Mouse (Mus musculus): ENCODE data around the gene Pear1. TPM values are rescaled to one million over a fixed set of nuclear protein-coding genes. Genes with fewer than 3 reads are reported as not detected.

Pear1 gene
- polyA plus RNA-seq, 1 experiment from 2014 or later, result 8.6 TPM

DNA sequence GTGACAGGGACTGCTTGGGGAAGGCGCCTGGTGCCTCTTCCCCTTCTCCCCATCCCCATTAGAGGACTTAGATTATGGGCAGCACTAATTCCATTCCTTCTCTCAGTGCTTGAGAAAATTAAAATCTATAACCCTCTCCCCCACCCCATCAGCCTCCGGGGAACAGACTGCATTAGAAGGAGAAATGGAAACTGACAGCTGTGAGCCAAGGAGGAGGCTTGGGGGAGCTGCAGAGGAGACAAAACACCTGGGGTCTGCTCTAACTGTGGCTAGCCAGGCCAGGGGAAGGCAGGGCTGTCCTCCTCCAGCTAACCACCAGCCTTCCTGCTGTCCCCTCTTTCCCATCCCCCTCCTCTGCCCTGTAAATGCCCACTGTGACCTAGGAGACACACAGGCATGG is 45.0 kb downstream of the Pear1 start:
- Histone ChIP-seq H3K9ac (ENCODE audit: low read depth, low read length) (no peak overlapping the region), H3K27ac (ENCODE audit: low read depth, low read length) (peak overlapping the region; percentile 32), H3K27me3 (ENCODE audit: control insufficient read depth, insufficient read depth, low read length) (no peaks in the 10 kb centered on the region), H3K4me1 (replicated peaks; ENCODE audit: control insufficient read depth, insufficient read depth, low read length) (0 out of 2 replicates have a peak, but pooled peaks cover 2% of the 10 kb centered on the region), H3K36me3 (ENCODE audit: control insufficient read depth, insufficient read depth, low read length) (no peaks in the 10 kb centered on the region), H3K4me2 (replicated peaks; ENCODE audit: low read depth, low read length) (no peak overlapping the region), H3K4me3 (ENCODE audit: low read depth, low read length) (no peak overlapping the region), H3K9me3 (ENCODE audit: control insufficient read depth, low read length) (no peaks in the 10 kb centered on the region)
- DNase-seq (ENCODE audit: low spot score) (no peak), ATAC-seq (ENCODE audit: low FRiP score) (peak; percentile 47; the same call in 1 of the 2 replicates)
- 49% methylated on average over 2 of the region's 2 CpGs for WGBS

DNA sequence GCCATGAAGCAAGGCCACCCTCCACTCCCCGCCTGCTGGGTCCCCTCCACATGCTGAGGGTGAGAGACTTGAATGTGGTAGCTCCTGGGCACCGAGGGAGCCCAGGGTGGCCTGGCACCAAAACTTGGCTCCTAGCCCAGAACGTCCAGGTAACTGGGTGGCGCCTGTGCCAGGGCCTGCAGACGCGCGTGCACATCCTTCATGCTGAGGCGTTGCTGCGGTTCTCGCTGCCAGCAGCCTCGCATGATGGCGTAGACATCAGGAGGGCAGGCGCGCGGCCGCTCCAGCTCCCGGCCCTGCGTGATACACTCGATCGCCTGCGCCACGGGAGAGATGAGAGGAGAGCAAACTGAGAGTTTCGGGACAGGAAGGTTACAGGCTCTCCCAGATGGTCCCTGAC is 45.8 kb downstream of the Pear1 start:
- DNase-seq (ENCODE audit: low spot score), result no peak
- 0 out of 2 replicates have a peak, but pooled peaks cover 2% of the 10 kb centered on the region for H3K4me1 ChIP-seq (replicated peaks; ENCODE audit: control insufficient read depth, insufficient read depth, low read length)
- 45% methylated on average over 23 of the region's 23 CpGs for WGBS
- H3K27me3 ChIP-seq (ENCODE audit: control insufficient read depth, insufficient read depth, low read length), result no peaks in the 10 kb centered on the region
- H3K9me3 ChIP-seq (ENCODE audit: control insufficient read depth, low read length), result no peaks in the 10 kb centered on the region
- 0 out of 2 replicates have a peak, but pooled peaks have one; percentile 1 for ATAC-seq (ENCODE audit: low FRiP score)
- no peak overlapping the region for H3K9ac ChIP-seq (ENCODE audit: low read depth, low read length)
- no peaks in the 10 kb centered on the region for H3K36me3 ChIP-seq (ENCODE audit: control insufficient read depth, insufficient read depth, low read length)
- H3K4me3 ChIP-seq (ENCODE audit: low read depth, low read length), result no peak overlapping the region
- no peak overlapping the region for H3K4me2 ChIP-seq (replicated peaks; ENCODE audit: low read depth, low read length)
- peak overlapping the region; percentile 32 for H3K27ac ChIP-seq (ENCODE audit: low read depth, low read length)

DNA sequence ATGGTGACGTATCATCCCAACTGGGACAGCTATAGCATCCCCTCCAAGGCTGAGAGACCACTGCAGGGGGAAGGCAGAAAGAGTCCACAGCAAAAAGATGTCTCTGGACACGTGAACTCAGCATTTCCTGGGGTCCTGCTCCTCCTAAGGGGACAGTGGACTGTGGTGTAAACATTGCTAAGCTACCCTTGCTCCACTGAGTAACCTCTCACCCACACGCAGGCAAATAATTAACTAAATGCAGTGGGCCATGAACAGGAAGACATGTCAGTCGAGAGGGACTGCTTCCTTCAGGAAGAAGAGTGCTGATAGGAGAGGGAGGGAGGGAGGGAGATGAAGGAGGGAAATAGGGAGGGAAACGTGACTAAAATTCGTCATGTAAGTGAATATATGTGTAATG is 53.0 kb downstream of the Pear1 start:
- no peak overlapping the region for H3K9ac ChIP-seq (ENCODE audit: low read depth, low read length)
- no peaks in the 10 kb centered on the region for H3K4me1 ChIP-seq (replicated peaks; ENCODE audit: control insufficient read depth, insufficient read depth, low read length)
- WGBS, result 45% methylated on average over 6 of the region's 6 CpGs
- no peak overlapping the region for H3K4me3 ChIP-seq (ENCODE audit: low read depth, low read length)
- H3K27ac ChIP-seq (ENCODE audit: low read depth, low read length), result no peak overlapping the region
- peaks cover 5% of the 10 kb centered on the region for H3K27me3 ChIP-seq (ENCODE audit: control insufficient read depth, insufficient read depth, low read length)
- DNase-seq (ENCODE audit: low spot score) (no peak), ATAC-seq (ENCODE audit: low FRiP score) (no peak)
- H3K36me3 ChIP-seq (ENCODE audit: control insufficient read depth, insufficient read depth, low read length), result no peaks in the 10 kb centered on the region
- H3K9me3 ChIP-seq (ENCODE audit: control insufficient read depth, low read length), result no peaks in the 10 kb centered on the region
- no peak overlapping the region for H3K4me2 ChIP-seq (replicated peaks; ENCODE audit: low read depth, low read length)

DNA sequence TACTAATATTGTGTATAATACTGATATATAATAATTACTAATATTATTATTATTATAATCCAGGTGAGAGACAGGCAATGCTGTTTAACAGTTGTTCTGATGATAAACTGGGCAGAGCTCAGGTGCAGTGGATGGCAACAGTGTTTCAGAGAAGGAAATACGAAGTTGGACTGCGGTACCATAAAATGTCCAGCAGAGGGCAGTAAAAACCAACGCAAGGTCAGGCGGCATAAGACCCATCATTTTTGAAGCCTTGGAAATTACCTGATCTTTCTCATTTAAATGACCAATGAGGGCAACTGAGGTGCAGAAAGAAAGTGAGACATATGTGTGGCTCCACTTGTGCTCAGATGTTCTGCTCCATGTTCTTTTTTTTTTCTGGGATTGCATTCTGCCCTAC is 53.8 kb downstream of the Pear1 start:
- H3K27me3 ChIP-seq (ENCODE audit: control insufficient read depth, insufficient read depth, low read length), result peaks cover 5% of the 10 kb centered on the region
- DNase-seq (ENCODE audit: low spot score), result peak; percentile 85
- 2% methylated on average over 4 of the region's 4 CpGs for WGBS
- ATAC-seq (ENCODE audit: low FRiP score), result no peak
- no peak overlapping the region for H3K27ac ChIP-seq (ENCODE audit: low read depth, low read length)
- H3K4me2 ChIP-seq (replicated peaks; ENCODE audit: low read depth, low read length), result no peak overlapping the region
- no peaks in the 10 kb centered on the region for H3K36me3 ChIP-seq (ENCODE audit: control insufficient read depth, insufficient read depth, low read length)
- H3K9ac ChIP-seq (ENCODE audit: low read depth, low read length), result no peak overlapping the region
- no peaks in the 10 kb centered on the region for H3K9me3 ChIP-seq (ENCODE audit: control insufficient read depth, low read length)
- no peak overlapping the region for H3K4me3 ChIP-seq (ENCODE audit: low read depth, low read length)
- no peaks in the 10 kb centered on the region for H3K4me1 ChIP-seq (replicated peaks; ENCODE audit: control insufficient read depth, insufficient read depth, low read length)

DNA sequence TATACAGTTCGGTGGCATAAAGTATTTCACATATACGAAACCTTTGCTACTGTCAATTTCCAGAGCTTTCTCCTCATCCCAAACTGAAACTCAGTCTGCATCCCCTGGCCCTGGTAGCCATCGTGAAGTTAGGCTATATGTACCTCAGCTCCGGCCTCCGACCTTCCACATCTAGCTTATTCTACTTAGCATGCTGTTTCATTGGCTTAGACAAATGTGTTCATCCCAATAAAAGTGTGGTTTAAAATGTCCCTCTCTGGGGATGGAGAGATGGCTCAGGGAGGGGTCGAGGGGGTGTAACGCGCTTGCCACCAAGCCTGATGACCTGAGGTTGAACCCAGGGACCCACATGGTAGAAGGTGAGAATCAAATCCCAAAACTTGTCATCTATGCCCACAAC is 54.6 kb downstream of the Pear1 start:
- DNase-seq (ENCODE audit: low spot score) (no peak), ATAC-seq (ENCODE audit: low FRiP score) (no peak)
- WGBS, result 76% methylated on average over 8 of the region's 8 CpGs
- Histone ChIP-seq H3K27ac (ENCODE audit: low read depth, low read length) (no peak overlapping the region), H3K9me3 (ENCODE audit: control insufficient read depth, low read length) (no peaks in the 10 kb centered on the region), H3K4me3 (ENCODE audit: low read depth, low read length) (no peak overlapping the region), H3K36me3 (ENCODE audit: control insufficient read depth, insufficient read depth, low read length) (no peaks in the 10 kb centered on the region), H3K4me2 (replicated peaks; ENCODE audit: low read depth, low read length) (no peak overlapping the region), H3K9ac (ENCODE audit: low read depth, low read length) (no peak overlapping the region), H3K27me3 (ENCODE audit: control insufficient read depth, insufficient read depth, low read length) (peaks cover 7% of the 10 kb centered on the region), H3K4me1 (replicated peaks; ENCODE audit: control insufficient read depth, insufficient read depth, low read length) (no peaks in the 10 kb centered on the region)

DNA sequence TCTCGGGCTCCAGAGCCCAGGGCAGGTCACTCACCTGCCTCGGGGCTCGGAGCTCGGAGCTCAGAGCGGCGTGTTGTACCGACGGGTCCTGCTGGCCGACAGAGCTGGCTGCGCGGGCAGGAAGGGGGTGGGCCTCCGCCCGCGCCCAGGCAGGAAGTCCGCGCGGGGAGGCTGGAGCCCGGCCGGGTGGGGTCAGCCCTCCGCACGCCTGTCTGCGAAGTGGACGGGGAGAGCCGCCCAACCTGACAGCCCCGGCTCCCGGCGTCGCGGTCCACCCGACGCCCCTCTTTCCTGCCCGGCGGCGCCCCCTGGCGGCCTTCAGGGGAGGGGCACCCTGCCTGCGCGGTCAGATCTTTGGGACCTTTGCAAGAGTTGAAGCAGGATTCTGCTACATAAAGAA is 55.3 kb downstream of the Pear1 start:
- Histone ChIP-seq H3K9me3 (ENCODE audit: control insufficient read depth, low read length) (no peaks in the 10 kb centered on the region), H3K9ac (ENCODE audit: low read depth, low read length) (no peak overlapping the region), H3K4me3 (ENCODE audit: low read depth, low read length) (peak overlapping the region; percentile 28), H3K4me2 (replicated peaks; ENCODE audit: low read depth, low read length) (peak overlapping the region; percentile 34), H3K27ac (ENCODE audit: low read depth, low read length) (no peak overlapping the region), H3K27me3 (ENCODE audit: control insufficient read depth, insufficient read depth, low read length) (peaks cover 7% of the 10 kb centered on the region), H3K36me3 (ENCODE audit: control insufficient read depth, insufficient read depth, low read length) (no peaks in the 10 kb centered on the region), H3K4me1 (replicated peaks; ENCODE audit: control insufficient read depth, insufficient read depth, low read length) (no peaks in the 10 kb centered on the region)
- WGBS, result 2% methylated on average over 33 of the region's 37 CpGs
- ATAC-seq (ENCODE audit: low FRiP score), result 0 out of 2 replicates have a peak, but pooled peaks have one; percentile 15
- DNase-seq (ENCODE audit: low spot score), result peak; percentile 87

DNA sequence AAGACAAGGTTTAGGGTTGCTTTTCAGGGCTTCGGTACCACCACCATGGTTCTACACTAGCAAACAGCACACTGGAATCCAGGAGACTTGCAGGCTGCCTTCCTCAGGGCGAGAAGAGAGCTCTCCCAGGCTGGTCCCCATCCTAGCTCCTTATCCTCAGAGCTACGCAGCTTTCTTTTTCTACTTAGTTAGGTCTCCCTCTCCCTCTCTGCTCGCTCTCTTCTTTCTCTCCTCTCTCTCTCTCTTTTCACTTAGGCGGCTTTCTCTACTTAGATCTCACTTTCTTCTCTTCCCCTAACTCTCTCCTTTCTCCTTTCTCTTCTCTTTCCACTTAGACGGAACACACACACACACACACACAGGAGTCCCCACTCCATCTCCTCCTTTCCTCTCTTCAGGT is 55.7 kb downstream of the Pear1 start:
- H3K27me3 ChIP-seq (ENCODE audit: control insufficient read depth, insufficient read depth, low read length), result peaks cover 7% of the 10 kb centered on the region

DNA sequence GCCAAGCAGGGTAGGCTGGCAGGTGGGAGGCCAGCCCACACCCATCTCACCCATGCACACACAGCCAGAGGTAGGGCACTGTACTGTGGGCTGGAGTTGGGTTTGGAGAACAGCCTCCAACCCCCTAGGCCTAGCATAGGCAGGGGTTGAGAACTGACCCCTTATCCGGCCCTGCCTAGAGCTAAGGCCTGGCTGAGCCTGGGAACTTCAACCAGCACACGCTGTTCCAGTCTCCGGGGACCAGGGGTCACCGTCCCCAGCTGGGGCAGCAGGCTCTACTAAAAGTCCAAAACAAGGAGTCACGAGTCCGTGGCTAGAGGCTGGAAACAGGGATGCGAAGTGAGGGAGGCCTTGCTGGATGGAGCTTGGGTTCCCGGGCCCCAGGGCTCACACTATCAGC is 56.3 kb downstream of the Pear1 start:
- H3K4me2 ChIP-seq (replicated peaks; ENCODE audit: low read depth, low read length), result peak overlapping the region; percentile 4
- ATAC-seq (ENCODE audit: low FRiP score) (no peak), DNase-seq (ENCODE audit: low spot score) (no peak)
- 61% methylated on average over 8 of the region's 8 CpGs for WGBS
- peaks cover 7% of the 10 kb centered on the region for H3K27me3 ChIP-seq (ENCODE audit: control insufficient read depth, insufficient read depth, low read length)
- H3K36me3 ChIP-seq (ENCODE audit: control insufficient read depth, insufficient read depth, low read length), result no peaks in the 10 kb centered on the region
- H3K9ac ChIP-seq (ENCODE audit: low read depth, low read length), result no peak overlapping the region
- H3K9me3 ChIP-seq (ENCODE audit: control insufficient read depth, low read length), result no peaks in the 10 kb centered on the region
- H3K4me1 ChIP-seq (replicated peaks; ENCODE audit: control insufficient read depth, insufficient read depth, low read length), result no peaks in the 10 kb centered on the region
- H3K27ac ChIP-seq (ENCODE audit: low read depth, low read length), result no peak overlapping the region
- H3K4me3 ChIP-seq (ENCODE audit: low read depth, low read length), result no peak overlapping the region; the same call in 1 of the 2 replicates

More for the DNA sequence above, 55.7 kb downstream of the Pear1 start:
- Histone ChIP-seq H3K36me3 (ENCODE audit: control insufficient read depth, insufficient read depth, low read length) (no peaks in the 10 kb centered on the region), H3K27ac (ENCODE audit: low read depth, low read length) (no peak overlapping the region), H3K4me2 (replicated peaks; ENCODE audit: low read depth, low read length) (peak overlapping the region; percentile 34), H3K4me3 (ENCODE audit: low read depth, low read length) (peak overlapping the region; percentile 28), H3K9ac (ENCODE audit: low read depth, low read length) (no peak overlapping the region), H3K9me3 (ENCODE audit: control insufficient read depth, low read length) (no peaks in the 10 kb centered on the region), H3K4me1 (replicated peaks; ENCODE audit: control insufficient read depth, insufficient read depth, low read length) (no peaks in the 10 kb centered on the region)
- DNase-seq (ENCODE audit: low spot score), result no peak
- 36% methylated on average over 6 of the region's 6 CpGs for WGBS
- no peak for ATAC-seq (ENCODE audit: low FRiP score)

DNA sequence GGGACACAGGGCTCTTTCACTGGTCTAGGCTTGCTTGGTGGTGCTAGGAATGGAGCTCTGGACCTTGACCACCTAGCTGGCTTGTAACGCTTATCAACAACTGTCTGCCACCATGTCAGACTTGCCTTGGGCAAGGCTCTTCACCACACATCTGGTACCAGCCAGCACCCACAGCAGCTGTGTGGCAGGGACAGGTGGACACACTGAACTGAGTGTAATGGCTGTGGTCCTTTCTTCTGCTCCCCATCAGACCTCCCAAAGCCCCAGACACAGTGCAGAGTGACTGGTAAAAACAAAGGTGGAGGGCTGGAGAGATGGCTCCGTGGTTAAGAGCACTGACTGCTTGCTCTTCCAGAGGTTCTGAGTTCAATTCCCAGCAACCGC is 57.8 kb downstream of the Pear1 start:
- H3K27me3 ChIP-seq (ENCODE audit: control insufficient read depth, insufficient read depth, low read length), result peaks cover 7% of the 10 kb centered on the region
- DNase-seq (ENCODE audit: low spot score) (no peak), ATAC-seq (ENCODE audit: low FRiP score) (no peak)
- 90% methylated on average over 3 of the region's 3 CpGs for WGBS
- no peaks in the 10 kb centered on the region for H3K9me3 ChIP-seq (ENCODE audit: control insufficient read depth, low read length)
- no peak overlapping the region for H3K4me2 ChIP-seq (replicated peaks; ENCODE audit: low read depth, low read length)
- no peaks in the 10 kb centered on the region for H3K4me1 ChIP-seq (replicated peaks; ENCODE audit: control insufficient read depth, insufficient read depth, low read length)
- H3K27ac ChIP-seq (ENCODE audit: low read depth, low read length), result no peak overlapping the region
- no peak overlapping the region for H3K9ac ChIP-seq (ENCODE audit: low read depth, low read length)
- no peaks in the 10 kb centered on the region for H3K36me3 ChIP-seq (ENCODE audit: control insufficient read depth, insufficient read depth, low read length)
- no peak overlapping the region for H3K4me3 ChIP-seq (ENCODE audit: low read depth, low read length)
